Mouse (Mus musculus) urinary bladder, postnatal 25 days (tissue): Measurements from ENCODE around the gene Gnl2.

Experiments
- DNase-seq: peaks from one replicate; pipeline ENCODE4 v3.0.0; 2022; ENCODE audit warnings: low spot score

Gene Gnl2

DNA sequence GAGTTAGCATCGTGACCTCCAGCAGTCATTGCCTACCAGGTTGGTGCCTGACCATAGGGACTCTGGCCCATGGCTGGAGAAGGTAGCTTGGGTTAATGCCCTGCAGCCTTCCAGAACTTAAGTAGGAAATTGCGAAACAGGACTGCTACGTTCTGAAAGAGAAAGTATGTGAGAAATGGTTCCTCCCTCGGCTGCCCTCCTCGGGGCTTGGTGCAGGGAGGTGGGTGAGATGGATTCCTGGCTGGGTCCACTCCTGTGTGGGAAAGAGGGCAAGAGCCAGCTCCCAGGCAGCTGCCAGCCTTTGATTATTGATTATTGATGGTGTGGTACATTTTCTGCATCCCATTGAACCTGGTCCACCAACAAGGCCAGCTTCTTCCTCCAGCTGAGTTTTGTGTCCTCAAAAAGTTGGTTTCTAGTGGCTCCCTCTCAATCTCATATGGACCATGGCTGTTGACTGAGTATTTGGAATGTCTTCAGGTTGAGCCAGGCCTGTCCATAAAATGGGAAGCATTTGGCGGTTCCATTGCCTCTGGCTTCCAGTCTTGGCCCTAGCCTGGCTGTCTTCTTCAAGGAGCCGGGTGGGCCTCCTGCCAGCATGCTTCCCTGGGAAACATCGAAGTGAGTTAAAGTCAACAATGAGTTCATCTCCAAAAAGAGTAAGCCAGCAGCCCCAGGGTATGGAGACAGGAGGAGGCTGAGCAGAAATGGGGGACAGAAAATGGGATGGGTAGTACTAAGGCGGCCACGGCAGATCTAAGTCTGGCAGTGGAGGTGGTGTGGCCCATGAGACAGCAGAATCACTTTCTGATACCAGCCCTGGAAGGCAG is at the start of gene Gnl2:
TSS of gene Gnl2 (plus strand) at position 780 of the 830 bp plus-strand sequence.
- DNase-seq: peak; percentile 30

GRCm38 (mm10) chr4:124968711-124969110 is 47.7 kb upstream of the Gnl2 start:
- no peak for DNase-seq

- DNase-seq: no peak
Measured at GRCm38 (mm10) chr4:124969219-124969848, 47.1 kb upstream of the Gnl2 start.

DNA sequence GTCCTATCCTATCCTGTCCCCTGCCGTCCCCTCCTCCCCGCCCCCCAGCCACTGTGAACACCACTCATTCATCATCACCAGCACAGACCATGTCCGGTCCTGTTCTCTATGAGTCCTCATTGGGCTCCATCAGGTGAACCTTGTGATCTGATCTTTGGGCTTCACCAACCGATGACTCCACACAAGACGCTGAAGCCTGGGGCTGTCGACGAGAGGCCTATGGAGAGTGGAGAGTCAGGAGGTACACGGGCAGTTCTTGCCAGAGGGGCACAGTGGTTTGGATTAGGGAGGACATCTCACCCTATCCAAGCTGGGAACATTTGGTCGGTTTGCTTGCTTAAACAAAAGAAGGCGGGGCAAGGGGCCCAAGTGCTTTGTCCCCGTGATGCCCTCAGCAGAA is 46.2 kb upstream of the Gnl2 start:
- no peak for DNase-seq

DNA sequence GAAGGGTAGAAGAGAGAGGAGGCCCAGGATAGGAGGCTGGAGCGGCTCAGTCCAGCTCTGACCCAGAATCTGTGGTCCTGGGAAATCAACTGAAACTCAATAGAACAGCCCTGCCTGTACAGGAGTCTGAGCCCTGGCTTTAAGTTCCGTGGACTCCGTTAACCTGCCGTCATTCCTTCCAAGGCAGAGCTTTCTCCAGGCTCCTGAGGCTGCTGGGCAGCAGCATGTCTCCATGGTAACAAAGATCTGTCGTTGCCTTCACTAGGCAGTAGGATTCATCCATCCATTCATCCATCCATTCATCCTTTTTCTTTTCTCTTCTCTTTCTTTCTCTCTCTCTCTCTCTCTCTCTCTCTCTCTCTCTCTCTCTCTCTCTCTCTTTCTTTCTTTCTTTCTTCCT is 45.7 kb upstream of the Gnl2 start:
- DNase-seq: no peak

GRCm38 (mm10) chr4:124971094-124971493 is 45.3 kb upstream of the Gnl2 start:
- DNase-seq: no peak

- no peak for DNase-seq
Measured at GRCm38 (mm10) chr4:124972316-124972715, 44.1 kb upstream of the Gnl2 start.

- DNase-seq: no peak
Measured at GRCm38 (mm10) chr4:124973296-124973695, 43.1 kb upstream of the Gnl2 start.

DNA sequence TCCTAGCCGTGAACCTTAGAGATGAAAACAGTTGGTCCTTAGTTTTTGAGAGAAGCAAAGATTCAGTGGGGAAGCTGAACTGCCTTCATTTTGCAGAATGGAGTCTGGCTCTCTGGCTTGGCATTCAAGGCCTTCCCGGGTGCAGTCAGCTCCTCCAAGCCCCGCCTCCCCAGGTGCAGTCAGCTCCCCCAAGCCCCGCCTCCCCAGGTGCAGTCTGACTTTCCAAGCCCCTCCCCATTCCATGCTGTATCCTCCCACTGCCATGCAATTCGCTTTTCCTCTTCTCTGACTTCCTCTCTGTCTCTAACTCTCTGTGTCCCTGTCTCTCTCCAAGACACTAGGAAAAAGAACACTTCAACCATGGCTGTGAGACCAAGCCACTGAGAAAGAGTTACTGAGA is 38.2 kb upstream of the Gnl2 start:
- peak; percentile 24 for DNase-seq

GRCm38 (mm10) chr4:124983893-124984526 is 32.4 kb upstream of the Gnl2 start:
- DNase-seq: no peak

GRCm38 (mm10) chr4:124984871-124985670 is 31.3 kb upstream of the Gnl2 start:
- no peak for DNase-seq

GRCm38 (mm10) chr4:124985671-124986602 is 30.4 kb upstream of the Gnl2 start, which contains the start of gene Rspo1:
Gene Rspo1 (plus strand): TSS chr4:124986430.
- DNase-seq: peak; percentile 11

GRCm38 (mm10) chr4:124986739-124987710 is 29.4 kb upstream of the Gnl2 start:
- no peak for DNase-seq

DNA sequence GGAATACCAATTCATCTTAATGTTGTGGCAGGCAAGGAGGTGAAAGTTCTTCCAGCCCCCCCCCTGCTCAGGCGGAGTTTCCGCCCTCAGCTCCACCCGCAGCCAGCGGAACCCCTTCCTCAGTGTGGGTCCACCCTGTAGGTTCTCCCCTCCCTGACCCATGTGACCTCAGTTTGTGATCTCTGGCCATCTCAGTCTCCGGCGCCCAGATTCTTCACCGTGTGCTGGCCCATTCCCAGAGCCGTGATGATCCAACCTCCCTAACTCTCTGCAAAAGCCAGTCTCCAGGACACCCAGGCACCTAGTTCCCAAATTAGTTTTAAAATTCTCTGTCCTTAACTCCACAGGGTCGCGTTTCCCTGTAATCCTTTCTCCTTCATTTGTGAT is 28.7 kb upstream of the Gnl2 start:
- no peak for DNase-seq

- no peak for DNase-seq
Measured at GRCm38 (mm10) chr4:124988382-124988781, 28.0 kb upstream of the Gnl2 start.

DNA sequence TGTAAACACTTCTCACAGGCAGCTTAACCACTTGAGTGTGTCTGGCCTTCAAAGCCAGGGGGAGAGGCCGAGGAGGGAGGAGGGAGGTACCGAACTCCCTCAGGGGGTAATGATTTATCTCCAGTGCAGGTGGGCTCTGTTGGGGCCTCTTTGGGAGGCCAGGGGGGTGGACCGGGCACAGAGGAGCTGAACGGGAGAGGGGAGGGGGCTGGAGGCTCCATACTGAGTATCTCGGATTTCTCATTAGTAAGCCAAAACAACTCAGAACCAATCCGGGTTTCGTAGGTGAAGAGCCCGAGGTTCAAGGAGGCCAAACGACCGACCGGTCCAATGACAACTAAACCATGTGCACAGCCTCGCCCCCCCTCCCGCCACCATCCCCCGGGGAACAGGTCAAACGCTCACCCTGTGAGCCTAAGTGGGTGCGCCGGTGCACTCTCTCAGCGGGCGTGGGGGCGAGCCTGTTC is 26.6 kb upstream of the Gnl2 start:
- DNase-seq: no peak

- DNase-seq: no peak
Measured at GRCm38 (mm10) chr4:124990325-124990724, 26.1 kb upstream of the Gnl2 start.

DNA sequence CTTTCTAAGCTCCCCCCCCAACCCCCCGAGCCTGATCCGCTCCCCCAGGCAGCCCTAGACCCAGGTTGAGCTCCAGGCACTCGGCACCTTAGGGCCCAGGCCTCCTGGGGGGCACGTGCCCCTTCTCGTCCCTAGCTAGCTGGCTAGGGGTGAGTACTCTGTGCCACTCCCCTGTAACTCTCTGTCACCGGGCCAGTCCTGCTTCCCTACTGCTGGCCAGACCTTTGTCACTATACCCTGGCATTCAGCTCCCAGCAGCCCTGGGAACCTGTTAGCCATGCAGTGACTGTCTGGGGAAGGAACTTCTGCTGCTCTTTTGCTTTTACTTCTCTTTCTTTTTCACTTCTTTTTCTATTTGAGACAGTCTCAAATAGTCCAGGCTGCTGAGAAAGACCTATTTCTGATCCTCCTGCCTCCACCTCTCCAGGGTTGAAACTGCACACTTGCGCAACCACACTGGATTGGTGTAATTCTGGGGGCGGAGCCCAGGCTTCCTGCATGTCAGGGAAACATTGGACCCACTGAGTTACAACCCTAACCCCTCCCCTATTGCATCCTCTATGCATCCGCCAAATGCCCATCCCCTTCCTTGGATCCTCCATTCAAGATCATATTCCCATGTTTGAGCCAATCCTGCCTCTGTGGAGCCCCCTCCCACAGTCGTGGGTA is 18.8 kb upstream of the Gnl2 start:
- no peak for DNase-seq

DNA sequence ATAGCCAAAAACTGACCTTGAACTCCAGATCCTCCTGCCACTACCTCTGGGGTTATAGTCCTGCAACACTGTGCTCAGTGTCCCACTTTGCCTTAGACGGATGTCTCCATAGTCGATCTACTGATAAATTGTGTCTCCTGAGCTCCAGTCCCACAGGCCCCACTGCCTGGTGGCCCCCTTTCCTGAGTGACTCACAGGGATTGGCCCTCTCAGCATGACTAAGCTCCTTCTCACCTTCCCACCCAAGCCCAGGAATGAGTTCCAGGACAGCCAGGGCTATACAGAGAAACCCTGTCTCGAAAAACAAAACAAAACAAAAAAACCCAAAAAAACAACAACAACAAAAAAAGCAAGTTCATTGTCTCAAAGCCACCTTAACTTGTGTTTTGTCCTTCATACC is 16.8 kb upstream of the Gnl2 start:
- DNase-seq: no peak
